ENCODE assay signal across 19 mouse cellular contexts in genomic region chr2:84622668-84623067, GRCm38 (mm10). TPM values are rescaled to one million over a fixed set of nuclear protein-coding genes. Genes with fewer than 3 reads are reported as not detected.
DNase-seq lines count a peak whose midpoint lies in the region; TF ChIP-seq lines count a peak whose summit lies in the region.
"Had no signal": no experiment of that assay in that cellular context is flagged by ENCODE, and none has a peak within 500 bp of the region (broad histone marks: within the 10 kb centered on the region; RNA-seq: fewer than 3 reads in every experiment).

No protein-coding gene starts in this region.

- H3K9me3 ChIP-seq in E14TG2a.4 (ENCODE audit: low read length): no peaks in the 10 kb centered on the region
- H3K9me3 ChIP-seq in embryonic facial prominence, embryonic 10.5 days: no peaks in the 10 kb centered on the region
- H3K9me3 ChIP-seq: forebrain, embryonic 15.5 days had no signal

- H3K27me3 ChIP-seq in E14TG2a.4 (ENCODE audit: insufficient read depth, low read length): no peaks in the 10 kb centered on the region
- no peaks in the 10 kb centered on the region for H3K27me3 ChIP-seq in embryonic facial prominence, embryonic 10.5 days (replicated peaks; ENCODE audit: low read depth, poor library complexity, severe bottlenecking)
- H3K27me3 ChIP-seq: CH12.LX; forebrain, embryonic 15.5 days had no signal

- DNase-seq in layer of hippocampus, adult 2 months (ENCODE audit: low spot score in 2 of 2): no peak
- DNase-seq in layer of hippocampus, adult 9-11 months: no peak
- DNase-seq in ES-CJ7 (ENCODE audit: low read depth, low spot score): peak; percentile 13
- no peak for DNase-seq in embryo, embryonic 11 days
- DNase-seq in embryonic facial prominence, embryonic 10.5 days (ENCODE audit: low spot score): no peak
- DNase-seq: adrenal gland, postnatal 25 days; cerebellum, adult 11-12 months; left cerebral cortex, postnatal 4 days; right cerebral cortex, adult 18-20 months had no signal

- H3K4me1 ChIP-seq in E14TG2a.4 (replicated peaks; ENCODE audit: low read depth, low read length): peaks cover 82% of the 10 kb centered on the region
- peaks cover 11% of the 10 kb centered on the region for H3K4me1 ChIP-seq in embryonic facial prominence, embryonic 10.5 days
- H3K4me1 ChIP-seq: forebrain, embryonic 15.5 days had no signal

- H3K4me3 ChIP-seq in layer of hippocampus, adult 2 months: no peak overlapping the region
- H3K4me3 ChIP-seq in E14TG2a.4 (replicated peaks; ENCODE audit: low read length) (peak overlapping the region; percentile 17; the same call in 1 of the 2 replicates), macrophage (ENCODE audit: inconsistent target) (no peak overlapping the region)
- no peak overlapping the region for H3K4me3 ChIP-seq in embryonic facial prominence, embryonic 10.5 days
- H3K4me3 ChIP-seq: forebrain, embryonic 15.5 days had no signal

- TF ChIP-seq CTCF in layer of hippocampus, adult 2 months (conservative IDR thresholded peaks at IDR 0.05): no peak
- no peak for TF ChIP-seq CTCF in E14TG2a.4 (conservative IDR thresholded peaks at IDR 0.05; ENCODE audit: low read length)

- peaks cover 63% of the 10 kb centered on the region for H3K36me3 ChIP-seq in E14TG2a.4 (ENCODE audit: insufficient read depth, low read length)
- peaks cover 22% of the 10 kb centered on the region; the same call in 1 of the 2 replicates for H3K36me3 ChIP-seq in macrophage (ENCODE audit: inconsistent target)
- H3K36me3 ChIP-seq in embryonic facial prominence, embryonic 10.5 days (replicated peaks): peaks cover 70% of the 10 kb centered on the region

- peaks cover 83% of the 10 kb centered on the region for H3K79me2 ChIP-seq in macrophage (ENCODE audit: inconsistent target)

- peak overlapping the region; percentile 1; the same call in 1 of the 2 replicates for H3K27ac ChIP-seq in layer of hippocampus, adult 2 months
- peak overlapping the region; percentile 71 for H3K27ac ChIP-seq in macrophage
- H3K27ac ChIP-seq in embryonic facial prominence, embryonic 10.5 days (replicated peaks): no peak overlapping the region
- H3K27ac ChIP-seq: forebrain, embryonic 15.5 days; liver, embryonic 14.5 days had no signal

- WGBS in macrophage (ENCODE audit: missing documents): 69% methylated on average over 2 of the region's 2 CpGs
- 83% methylated on average over 2 of the region's 2 CpGs for WGBS in embryonic facial prominence, embryonic 10.5 days

RNA-seq across cellular contexts. Expression of gene Ctnnd1, which starts 27.9 kb away (rescaled TPM):
- total RNA-seq in layer of hippocampus, adult 2 months (2021): 10 to 100 TPM; 43.3 to 52.9 TPM
- 100 to 1,000 TPM in 25 of 26 experiments, 10 to 100 TPM in 1; 99.0 to 184 (median 133) TPM for total RNA-seq in macrophage (2018; cell fraction: chromatin; rRNA removed)
- 100 to 1,000 TPM in 15 of 26 experiments, 10 to 100 TPM in 11; 68.6 to 130 (median 105) TPM for total RNA-seq in macrophage (2018; cell fraction: cytosol; rRNA removed)
- total RNA-seq in macrophage (2018; cell fraction: nucleus; rRNA removed): 100 to 1,000 TPM; 101 to 198 (median 136) TPM
- polyA plus RNA-seq in macrophage (2018): 65.8 to 90.5 TPM (median 79.6 TPM) in 3 replicates
- 43.3 and 44.3 TPM in 2 replicates for polyA plus RNA-seq in embryonic facial prominence, embryonic 10.5 days (2016; fragmentation: Nextera tagmentation; extraction: Ambion mirVana)

RNA-seq across cellular contexts. Expression of gene Btbd18, which starts 36.2 kb away (rescaled TPM):
- total RNA-seq in layer of hippocampus, adult 2 months (2021): not detected
- under 1 TPM in 7 of 26 experiments, not detected in 19; 0.19 to 0.60 (median 0.27) TPM for total RNA-seq in macrophage (2018; cell fraction: chromatin; rRNA removed)
- total RNA-seq in macrophage (2018; cell fraction: cytosol; rRNA removed): not detected
- under 1 TPM in 5 of 26 experiments, not detected in 21; 0.17 to 0.89 (median 0.22) TPM for total RNA-seq in macrophage (2018; cell fraction: nucleus; rRNA removed)
- polyA plus RNA-seq in macrophage (2018): not detected in 3 replicates
- 0.14 and 0.41 TPM in 2 replicates for polyA plus RNA-seq in embryonic facial prominence, embryonic 10.5 days (2016; fragmentation: Nextera tagmentation; extraction: Ambion mirVana)
- total RNA-seq: gastrocnemius, adult 18-20 months; heart, postnatal 25 days; layer of hippocampus, postnatal 25 days; left cerebral cortex, postnatal 4 days had no signal
- polyA plus RNA-seq: liver, embryonic 14.5 days had no signal

RNA-seq across cellular contexts. Expression of gene Selenoh, which starts 47.9 kb away (rescaled TPM):
- 10 to 100 TPM; 21.7 to 26.3 TPM for total RNA-seq in layer of hippocampus, adult 2 months (2021)
- total RNA-seq in macrophage (2018; cell fraction: chromatin; rRNA removed): 10 to 100 TPM in 3 of 26 experiments, 1 to 10 TPM in 20, not detected in 3; 1.2 to 13.3 (median 4.5) TPM
- total RNA-seq in macrophage (2018; cell fraction: cytosol; rRNA removed): 10 to 100 TPM; 25.4 to 45.4 (median 34.5) TPM
- total RNA-seq in macrophage (2018; cell fraction: nucleus; rRNA removed): 10 to 100 TPM in 12 of 26 experiments, 1 to 10 TPM in 14; 4.3 to 20.4 (median 8.6) TPM
- 14.1 to 49.5 TPM (median 34.3 TPM) in 3 replicates for polyA plus RNA-seq in macrophage (2018)
- 505 and 520 TPM in 2 replicates for polyA plus RNA-seq in embryonic facial prominence, embryonic 10.5 days (2016; fragmentation: Nextera tagmentation; extraction: Ambion mirVana)

RNA-seq across cellular contexts. Expression of gene Gm28635, which starts 55.2 kb away (rescaled TPM):
- total RNA-seq in layer of hippocampus, adult 2 months (2021): 1 to 10 TPM; 3.3 to 9.9 TPM
- not detected for total RNA-seq in macrophage (2018; cell fraction: chromatin; rRNA removed)
- total RNA-seq in macrophage (2018; cell fraction: cytosol; rRNA removed): under 1 TPM in 1 of 26 experiments, not detected in 25; 0.08 TPM
- total RNA-seq in macrophage (2018; cell fraction: nucleus; rRNA removed): not detected
- not detected in 3 replicates for polyA plus RNA-seq in macrophage (2018)
- polyA plus RNA-seq in embryonic facial prominence, embryonic 10.5 days (2016; fragmentation: Nextera tagmentation; extraction: Ambion mirVana): not detected in 2 replicates
- total RNA-seq: adrenal gland, postnatal 25 days; CH12.LX had no signal
- polyA plus RNA-seq: forebrain, embryonic 15.5 days; kidney, postnatal 0 days; midbrain, embryonic 11.5 days had no signal

RNA-seq across cellular contexts. Expression of gene Med19, which starts 55.5 kb away (rescaled TPM):
- total RNA-seq in layer of hippocampus, adult 2 months (2021): 10 to 100 TPM; 31.4 to 31.8 TPM
- 10 to 100 TPM in 5 of 26 experiments, 1 to 10 TPM in 21; 1.2 to 14.1 (median 7.3) TPM for total RNA-seq in macrophage (2018; cell fraction: chromatin; rRNA removed)
- 10 to 100 TPM; 20.3 to 37.1 (median 28.0) TPM for total RNA-seq in macrophage (2018; cell fraction: cytosol; rRNA removed)
- 10 to 100 TPM in 16 of 26 experiments, 1 to 10 TPM in 10; 3.4 to 19.3 (median 13.6) TPM for total RNA-seq in macrophage (2018; cell fraction: nucleus; rRNA removed)
- 22.1 to 29.0 TPM (median 22.2 TPM) in 3 replicates for polyA plus RNA-seq in macrophage (2018)
- polyA plus RNA-seq in embryonic facial prominence, embryonic 10.5 days (2016; fragmentation: Nextera tagmentation; extraction: Ambion mirVana): 45.3 and 46.4 TPM in 2 replicates

Comparison
In these comparisons a context has a peak if more than half of its experiments do, and no peak if none do; other contexts are left out.
1. RNA of gene Selenoh, which starts 47.9 kb away (polyA plus RNA-seq): 505 to 520 TPM in embryonic facial prominence, embryonic 10.5 days; 14.1 to 49.5 TPM in macrophage; every median in the first group is over 10 times any median in the second.